Comparison of ENCODE assay signal across 8 mouse cellular contexts in the genomic region with DNA sequence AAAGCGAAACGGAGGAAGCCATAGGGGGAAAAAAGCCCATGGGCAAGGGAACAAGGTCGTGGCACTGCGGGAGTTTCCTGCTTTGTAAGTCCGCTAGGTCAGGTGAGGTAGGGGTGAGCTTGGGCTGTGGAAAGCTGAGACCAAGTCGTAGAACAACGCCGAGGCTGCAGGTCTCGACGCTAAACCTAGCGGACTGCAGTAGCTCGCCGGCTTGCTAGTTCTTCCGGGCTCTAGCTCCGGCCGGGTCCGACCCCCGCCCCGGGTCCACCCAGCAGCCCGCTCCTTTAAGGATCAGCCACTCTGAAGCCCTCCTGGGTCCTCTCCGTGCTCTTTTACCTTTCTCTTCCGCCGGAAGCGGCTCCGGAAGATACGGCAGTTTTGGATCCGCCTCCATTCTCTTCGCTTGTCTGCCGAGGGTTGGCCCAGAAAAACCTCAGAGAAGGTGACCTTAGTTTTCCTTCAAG. TPM values are rescaled to one million over a fixed set of nuclear protein-coding genes. Genes with fewer than 3 reads are reported as not detected.
DNase-seq lines count a peak whose midpoint lies in the region; ATAC-seq lines count a peak whose summit lies in the region.

No protein-coding gene starts in this region.

- WGBS in forebrain, embryonic 12.5 days, result 2% methylated on average over 29 of the region's 29 CpGs
- 2% methylated on average over 29 of the region's 29 CpGs for WGBS in neural tube, embryonic 15.5 days

- peak; percentile 86 for ATAC-seq in CD4-positive, CD25-positive, alpha-beta regulatory T cell, adult 4 months
- 0 out of 2 replicates have a peak, but pooled peaks have one; percentile 24 for ATAC-seq in forebrain, embryonic 12.5 days (ENCODE audit: low FRiP score)
- ATAC-seq in neural tube, embryonic 15.5 days (ENCODE audit: low FRiP score), result peak; percentile 83

- H3K27me3 ChIP-seq in forebrain, embryonic 12.5 days, result peaks cover 33% of the 10 kb centered on the region
- H3K27me3 ChIP-seq in neural tube, embryonic 15.5 days (replicated peaks), result peaks cover 17% of the 10 kb centered on the region

- H3K36me3 ChIP-seq in forebrain, embryonic 12.5 days (replicated peaks), result no peaks in the 10 kb centered on the region
- no peaks in the 10 kb centered on the region for H3K36me3 ChIP-seq in neural tube, embryonic 15.5 days

- intact Hi-C loops in heart, postnatal 10 days (cut with DNase I), result no loop called here

- peaks cover 33% of the 10 kb centered on the region for H3K4me1 ChIP-seq in forebrain, embryonic 12.5 days
- peaks cover 28% of the 10 kb centered on the region for H3K4me1 ChIP-seq in neural tube, embryonic 15.5 days

- H3K4me3 ChIP-seq in forebrain, embryonic 12.5 days (replicated peaks), result peak overlapping the region; percentile 59
- H3K4me3 ChIP-seq in neural tube, embryonic 15.5 days (replicated peaks), result peak overlapping the region; percentile 55

- no peaks in the 10 kb centered on the region for H3K9me3 ChIP-seq in forebrain, embryonic 12.5 days
- H3K9me3 ChIP-seq in neural tube, embryonic 15.5 days (replicated peaks), result no peaks in the 10 kb centered on the region

- peak overlapping the region; percentile 65 for H3K27ac ChIP-seq in forebrain, embryonic 12.5 days
- H3K27ac ChIP-seq in neural tube, embryonic 15.5 days (replicated peaks), result peak overlapping the region; percentile 83

- H3K9ac ChIP-seq in forebrain, embryonic 12.5 days, result peak overlapping the region; percentile 73
- H3K9ac ChIP-seq in neural tube, embryonic 15.5 days (replicated peaks), result peak overlapping the region; percentile 63

- peak overlapping the region; percentile 74 for H3K4me2 ChIP-seq in forebrain, embryonic 12.5 days
- H3K4me2 ChIP-seq in neural tube, embryonic 15.5 days, result peak overlapping the region; percentile 68

- DNase-seq in c-Kit-positive CD71-positive TER-119-positive erythroid progenitor cells, embryonic 14.5 days (ENCODE audit: low spot score), result peak; percentile 62
- peak; percentile 83 to 84 for DNase-seq in heart, postnatal 10 days
- peak; percentile 85 to 86 for DNase-seq in kidney, postnatal 36 days
- DNase-seq in lung, adult 18-20 months, result peak; percentile 67 to 71
- peak; percentile 74 for DNase-seq in testis, postnatal 10 days (ENCODE audit: low spot score)

RNA-seq across cellular contexts. Expression of gene Hpdl, which starts 3.1 kb away (rescaled TPM):
- under 1 TPM in 1 of 2 experiments, not detected in 1; 0.52 TPM for polyA plus RNA-seq in CD4-positive, CD25-positive, alpha-beta regulatory T cell, adult 4 months (2017; shearing (Covaris generic))
- polyA plus RNA-seq in forebrain, embryonic 12.5 days (2016; fragmentation: Nextera tagmentation; extraction: Ambion mirVana), result 0.96 and 1.6 TPM in 2 replicates
- total RNA-seq in heart, postnatal 10 days (2021), result 1 to 10 TPM; 3.5 to 3.8 TPM
- polyA plus RNA-seq in neural tube, embryonic 15.5 days (2015; fragmentation: Nextera tagmentation; extraction: Ambion mirVana), result 1.4 and 1.8 TPM in 2 replicates

RNA-seq across cellular contexts. Expression of gene Mutyh, which starts 17.1 kb away (rescaled TPM):
- 10 to 100 TPM; 13.9 to 17.5 TPM for polyA plus RNA-seq in CD4-positive, CD25-positive, alpha-beta regulatory T cell, adult 4 months (2017; shearing (Covaris generic))
- polyA plus RNA-seq in forebrain, embryonic 12.5 days (2016; fragmentation: Nextera tagmentation; extraction: Ambion mirVana), result 17.7 and 20.5 TPM in 2 replicates
- 1 to 10 TPM; 1.7 to 1.9 TPM for total RNA-seq in heart, postnatal 10 days (2021)
- polyA plus RNA-seq in neural tube, embryonic 15.5 days (2015; fragmentation: Nextera tagmentation; extraction: Ambion mirVana), result 5.6 and 7.5 TPM in 2 replicates

RNA-seq across cellular contexts. Expression of gene Toe1, which starts 17.1 kb away (rescaled TPM):
- polyA plus RNA-seq in CD4-positive, CD25-positive, alpha-beta regulatory T cell, adult 4 months (2017; shearing (Covaris generic)), result 10 to 100 TPM; 30.7 to 43.6 TPM
- polyA plus RNA-seq in forebrain, embryonic 12.5 days (2016; fragmentation: Nextera tagmentation; extraction: Ambion mirVana), result 32.0 and 34.1 TPM in 2 replicates
- 10 to 100 TPM; 13.2 to 13.6 TPM for total RNA-seq in heart, postnatal 10 days (2021)
- polyA plus RNA-seq in neural tube, embryonic 15.5 days (2015; fragmentation: Nextera tagmentation; extraction: Ambion mirVana), result 27.2 and 33.4 TPM in 2 replicates

RNA-seq across cellular contexts. Expression of gene Zswim5, which starts 52.6 kb away (rescaled TPM):
- polyA plus RNA-seq in CD4-positive, CD25-positive, alpha-beta regulatory T cell, adult 4 months (2017; shearing (Covaris generic)), result not detected
- polyA plus RNA-seq in forebrain, embryonic 12.5 days (2016; fragmentation: Nextera tagmentation; extraction: Ambion mirVana), result 12.0 and 13.3 TPM in 2 replicates
- total RNA-seq in heart, postnatal 10 days (2021), result 1 to 10 TPM; 1.5 to 1.6 TPM
- polyA plus RNA-seq in neural tube, embryonic 15.5 days (2015; fragmentation: Nextera tagmentation; extraction: Ambion mirVana), result 4.2 and 4.4 TPM in 2 replicates

Comparison
In these comparisons a context has a peak if more than half of its experiments do, and no peak if none do; other contexts are left out.
1. Peak in every context shown above with its lines: DNase-seq, ATAC-seq, H3K4me3 ChIP-seq and H3K27ac ChIP-seq.
2. ATAC-seq: peak in every context shown above with its lines; median percentile 86 in CD4-positive, CD25-positive, alpha-beta regulatory T cell, adult 4 months; 83 in neural tube, embryonic 15.5 days; 24 in forebrain, embryonic 12.5 days.